Mouse (Mus musculus): Measurements from ENCODE around the gene Gins3. TPM values are rescaled to one million over a fixed set of nuclear protein-coding genes. Genes with fewer than 3 reads are reported as not detected.

Gene Gins3
- 13.4 and 13.8 TPM in 2 replicates for polyA plus RNA-seq (2015; fragmentation: Nextera tagmentation; extraction: Ambion mirVana)

GRCm38 (mm10) chr8:95633262-95634062 is at the start of gene Gins3:
Gene Gins3 (plus strand): TSS chr8:95633453.
- Histone ChIP-seq H3K27ac (ENCODE audit: low read length) (0 out of 2 replicates have a peak within 1 kb of the TSS, but pooled peaks have one; percentile 40), H3K9ac (ENCODE audit: low read length) (peak within 1 kb of the TSS; percentile 76), H3K4me3 (ENCODE audit: low read length) (peak within 1 kb of the TSS; percentile 74), H3K4me1 (ENCODE audit: control insufficient read depth, insufficient read depth, low read length) (peaks cover 9% of the 10 kb centered on the region; the same call in 1 of the 2 replicates), H3K27me3 (ENCODE audit: control insufficient read depth, insufficient read depth, low read length) (no peaks in the 10 kb centered on the region), H3K36me3 (ENCODE audit: control insufficient read depth, insufficient read depth) (no peaks in the 10 kb centered on the region), H3K9me3 (replicated peaks; ENCODE audit: control insufficient read depth, low read length) (no peaks in the 10 kb centered on the region), H3K4me2 (ENCODE audit: low read depth, low read length) (peak within 1 kb of the TSS; percentile 94)
- peak; percentile 90 for ATAC-seq (replicated peaks; ENCODE audit: extremely low read depth, insufficient read depth, low FRiP score)
- 1% methylated on average over 52 of the region's 52 CpGs for WGBS

- H3K9me3 ChIP-seq (replicated peaks; ENCODE audit: control insufficient read depth, low read length) = peaks cover 6% of the 10 kb centered on the region; the same call in 1 of the 2 replicates
- no peaks in the 10 kb centered on the region for H3K27me3 ChIP-seq (ENCODE audit: control insufficient read depth, insufficient read depth, low read length)
- H3K9ac ChIP-seq (ENCODE audit: low read length) = no peak overlapping the region
- 33% methylated on average over 1 of the region's 1 CpGs for WGBS
- ATAC-seq (replicated peaks; ENCODE audit: extremely low read depth, insufficient read depth, low FRiP score) = peak; percentile 59
- H3K27ac ChIP-seq (ENCODE audit: low read length) = peak overlapping the region; percentile 90
- H3K36me3 ChIP-seq (ENCODE audit: control insufficient read depth, insufficient read depth) = no peaks in the 10 kb centered on the region
- H3K4me3 ChIP-seq (ENCODE audit: low read length) = no peak overlapping the region
- peak overlapping the region; percentile 16; the same call in 1 of the 2 replicates for H3K4me2 ChIP-seq (ENCODE audit: low read depth, low read length)
- peaks cover 8% of the 10 kb centered on the region for H3K4me1 ChIP-seq (ENCODE audit: control insufficient read depth, insufficient read depth, low read length)
These were observed 45.9 kb upstream of the Gins3 start for GRCm38 (mm10) chr8:95587339-95587738.

- Histone ChIP-seq H3K9me3 (replicated peaks; ENCODE audit: control insufficient read depth, low read length) (peaks cover 6% of the 10 kb centered on the region; the same call in 1 of the 2 replicates), H3K27me3 (ENCODE audit: control insufficient read depth, insufficient read depth, low read length) (no peaks in the 10 kb centered on the region), H3K4me2 (ENCODE audit: low read depth, low read length) (no peak overlapping the region), H3K27ac (ENCODE audit: low read length) (no peak overlapping the region), H3K36me3 (ENCODE audit: control insufficient read depth, insufficient read depth) (no peaks in the 10 kb centered on the region), H3K4me1 (ENCODE audit: control insufficient read depth, insufficient read depth, low read length) (peaks cover 8% of the 10 kb centered on the region), H3K9ac (ENCODE audit: low read length) (no peak overlapping the region), H3K4me3 (ENCODE audit: low read length) (no peak overlapping the region)
- 65% methylated on average over 10 of the region's 10 CpGs for WGBS
- ATAC-seq (replicated peaks; ENCODE audit: extremely low read depth, insufficient read depth, low FRiP score) = no peak
These were observed 44.0 kb upstream of the Gins3 start for GRCm38 (mm10) chr8:95589282-95589681.

GRCm38 (mm10) chr8:95590539-95590938 is 42.7 kb upstream of the Gins3 start:
- H3K27me3 ChIP-seq (ENCODE audit: control insufficient read depth, insufficient read depth, low read length) = no peaks in the 10 kb centered on the region
- H3K36me3 ChIP-seq (ENCODE audit: control insufficient read depth, insufficient read depth) = no peaks in the 10 kb centered on the region
- H3K9me3 ChIP-seq (replicated peaks; ENCODE audit: control insufficient read depth, low read length) = peaks cover 6% of the 10 kb centered on the region; the same call in 1 of the 2 replicates
- 68% methylated on average over 4 of the region's 4 CpGs for WGBS
- no peak overlapping the region for H3K9ac ChIP-seq (ENCODE audit: low read length)
- no peak overlapping the region for H3K27ac ChIP-seq (ENCODE audit: low read length)
- no peak for ATAC-seq (replicated peaks; ENCODE audit: extremely low read depth, insufficient read depth, low FRiP score)
- no peak overlapping the region for H3K4me2 ChIP-seq (ENCODE audit: low read depth, low read length)
- no peak overlapping the region for H3K4me3 ChIP-seq (ENCODE audit: low read length)
- H3K4me1 ChIP-seq (ENCODE audit: control insufficient read depth, insufficient read depth, low read length) = peaks cover 14% of the 10 kb centered on the region

GRCm38 (mm10) chr8:95592131-95592780 is 41.0 kb upstream of the Gins3 start:
- no peak overlapping the region for H3K4me2 ChIP-seq (ENCODE audit: low read depth, low read length)

GRCm38 (mm10) chr8:95593439-95594393 is 39.5 kb upstream of the Gins3 start:
- H3K9ac ChIP-seq (ENCODE audit: low read length) = no peak overlapping the region
- no peak for ATAC-seq (replicated peaks; ENCODE audit: extremely low read depth, insufficient read depth, low FRiP score)
- no peak overlapping the region for H3K4me2 ChIP-seq (ENCODE audit: low read depth, low read length)
- 92% methylated on average over 7 of the region's 7 CpGs for WGBS
- no peaks in the 10 kb centered on the region for H3K27me3 ChIP-seq (ENCODE audit: control insufficient read depth, insufficient read depth, low read length)
- H3K27ac ChIP-seq (ENCODE audit: low read length) = no peak overlapping the region
- peaks cover 13% of the 10 kb centered on the region for H3K4me1 ChIP-seq (ENCODE audit: control insufficient read depth, insufficient read depth, low read length)
- no peaks in the 10 kb centered on the region for H3K36me3 ChIP-seq (ENCODE audit: control insufficient read depth, insufficient read depth)
- H3K4me3 ChIP-seq (ENCODE audit: low read length) = no peak overlapping the region
- H3K9me3 ChIP-seq (replicated peaks; ENCODE audit: control insufficient read depth, low read length) = no peaks in the 10 kb centered on the region

More at GRCm38 (mm10) chr8:95592131-95592780, 41.0 kb upstream of the Gins3 start:
- H3K9ac ChIP-seq (ENCODE audit: low read length) = no peak overlapping the region
- peaks cover 17% of the 10 kb centered on the region for H3K4me1 ChIP-seq (ENCODE audit: control insufficient read depth, insufficient read depth, low read length)
- H3K9me3 ChIP-seq (replicated peaks; ENCODE audit: control insufficient read depth, low read length) = peaks cover 4% of the 10 kb centered on the region; the same call in 1 of the 2 replicates
- no peak overlapping the region for H3K4me3 ChIP-seq (ENCODE audit: low read length)
- no peaks in the 10 kb centered on the region for H3K27me3 ChIP-seq (ENCODE audit: control insufficient read depth, insufficient read depth, low read length)
- 83% methylated on average over 12 of the region's 12 CpGs for WGBS
- no peaks in the 10 kb centered on the region for H3K36me3 ChIP-seq (ENCODE audit: control insufficient read depth, insufficient read depth)
- H3K27ac ChIP-seq (ENCODE audit: low read length) = no peak overlapping the region
- no peak for ATAC-seq (replicated peaks; ENCODE audit: extremely low read depth, insufficient read depth, low FRiP score)

- no peaks in the 10 kb centered on the region for H3K36me3 ChIP-seq (ENCODE audit: control insufficient read depth, insufficient read depth)
- no peak overlapping the region for H3K4me2 ChIP-seq (ENCODE audit: low read depth, low read length)
- no peak overlapping the region for H3K4me3 ChIP-seq (ENCODE audit: low read length)
- no peak overlapping the region for H3K9ac ChIP-seq (ENCODE audit: low read length)
- H3K9me3 ChIP-seq (replicated peaks; ENCODE audit: control insufficient read depth, low read length) = no peaks in the 10 kb centered on the region
- no peaks in the 10 kb centered on the region for H3K27me3 ChIP-seq (ENCODE audit: control insufficient read depth, insufficient read depth, low read length)
- WGBS = 72% methylated on average over 14 of the region's 14 CpGs
- ATAC-seq (replicated peaks; ENCODE audit: extremely low read depth, insufficient read depth, low FRiP score) = no peak
- peaks cover 13% of the 10 kb centered on the region for H3K4me1 ChIP-seq (ENCODE audit: control insufficient read depth, insufficient read depth, low read length)
- H3K27ac ChIP-seq (ENCODE audit: low read length) = peak overlapping the region; percentile 56
These were observed 38.1 kb upstream of the Gins3 start for GRCm38 (mm10) chr8:95595131-95595530.

- no peaks in the 10 kb centered on the region for H3K9me3 ChIP-seq (replicated peaks; ENCODE audit: control insufficient read depth, low read length)
- H3K4me2 ChIP-seq (ENCODE audit: low read depth, low read length) = peak overlapping the region; percentile 47
- H3K27me3 ChIP-seq (ENCODE audit: control insufficient read depth, insufficient read depth, low read length) = no peaks in the 10 kb centered on the region
- H3K9ac ChIP-seq (ENCODE audit: low read length) = no peak overlapping the region
- no peak overlapping the region for H3K4me3 ChIP-seq (ENCODE audit: low read length)
- H3K36me3 ChIP-seq (ENCODE audit: control insufficient read depth, insufficient read depth) = no peaks in the 10 kb centered on the region
- peaks cover 13% of the 10 kb centered on the region for H3K4me1 ChIP-seq (ENCODE audit: control insufficient read depth, insufficient read depth, low read length)
- H3K27ac ChIP-seq (ENCODE audit: low read length) = peak overlapping the region; percentile 99
- ATAC-seq (replicated peaks; ENCODE audit: extremely low read depth, insufficient read depth, low FRiP score) = peak; percentile 96
- 21% methylated on average over 4 of the region's 4 CpGs for WGBS
These were observed 36.4 kb upstream of the Gins3 start for GRCm38 (mm10) chr8:95596841-95597241.

Measured in heart, embryonic 16.5 days (tissue).